Mouse (Mus musculus): ENCODE results near the gene Gadd45a.

The Gadd45a gene

DNA sequence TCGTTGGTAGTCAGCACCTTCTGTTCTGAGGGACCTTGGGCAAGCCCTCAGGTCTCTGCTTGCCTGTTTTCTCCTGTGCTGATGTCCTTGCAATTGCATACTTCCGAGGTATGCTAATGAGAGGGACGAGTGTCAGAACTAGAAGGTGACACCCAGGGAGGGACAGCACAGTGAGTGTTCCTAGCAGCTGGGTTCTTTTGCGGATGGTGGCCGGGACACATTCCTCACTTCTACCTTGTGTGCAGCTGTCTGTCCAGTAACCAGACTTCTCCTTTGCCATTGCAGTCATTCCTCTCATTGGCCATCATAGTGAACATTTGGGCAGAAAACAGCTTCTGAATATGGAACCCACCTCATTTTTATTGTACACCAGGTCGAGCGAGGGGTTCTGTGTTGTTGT lies 51.8 kb downstream of the Gadd45a start:
- no peak for DNase-seq (ENCODE audit: low spot score in 2 of 2)
